Mouse (Mus musculus) embryonic facial prominence, embryonic 13.5 days (tissue): ENCODE results near the gene Dnajc14. TPM values are rescaled to one million over a fixed set of nuclear protein-coding genes. Genes with fewer than 3 reads are reported as not detected.

ENCODE experiments used
- ATAC-seq: fragments of 200-750 bp; cut with Nextera tagmentation; 2 replicates; pipeline ENCODE4 v1.8.0; 2017; ENCODE audit warnings: low read depth; ENCODE audit not compliant: insufficient number of reproducible peaks, insufficient read depth, low FRiP score, low TSS enrichment
- H3K27ac ChIP-seq: fragments of 300-500 bp; sonication (generic); 2 replicates; pipeline ENCODE4 v1.5.1; 2015; ENCODE audit warnings: moderate library complexity, mild to moderate bottlenecking, inconsistent platforms
- H3K27me3 ChIP-seq: fragments of 300-500 bp; sonication (generic); 2 replicates; pipeline ENCODE4 v1.6.1; 2015; ENCODE audit warnings: mild to moderate bottlenecking, inconsistent platforms
- H3K36me3 ChIP-seq: fragments of 300-500 bp; sonication (generic); 2 replicates; pipeline ENCODE4 v1.6.1; 2015; ENCODE audit warnings: mild to moderate bottlenecking, inconsistent platforms
- H3K4me1 ChIP-seq: fragments of 300-500 bp; sonication (generic); 2 replicates; pipeline ENCODE4 v1.6.1; 2015; ENCODE audit warnings: inconsistent platforms
- H3K4me2 ChIP-seq: fragments of 300-500 bp; sonication (generic); 2 replicates; pipeline ENCODE4 v1.6.1; 2015; ENCODE audit warnings: moderate library complexity, mild to moderate bottlenecking, inconsistent platforms
- H3K4me3 ChIP-seq: fragments of 300-500 bp; sonication (generic); 2 replicates; pipeline ENCODE4 v1.5.1; 2015; ENCODE audit warnings: mild to moderate bottlenecking, inconsistent platforms
- H3K9ac ChIP-seq: fragments of 300-500 bp; sonication (generic); 2 replicates; pipeline ENCODE4 v1.6.1; 2015; ENCODE audit warnings: mild to moderate bottlenecking, inconsistent platforms
- H3K9me3 ChIP-seq: fragments of 300-500 bp; sonication (generic); 2 replicates; pipeline ENCODE4 v1.6.1; 2016; ENCODE audit warnings: inconsistent platforms
- WGBS: fragments of 180-500 bp; shearing (Covaris S2); methylation state at CpG from one replicate; pipeline ENCODE4 v1.1.7; 2015; ENCODE audit warnings: mixed read lengths; 5-methylcytosine and 5-hydroxymethylcytosine counted together
- polyA plus RNA-seq: library from polyadenylated mRNA; unstranded; fragments of >200 nt; fragmentation: Nextera tagmentation; extraction: Ambion mirVana; gene quantifications from 2 replicates; pipeline ENCODE4 v1.2.1, GENCODE M21; 2015

Gene Dnajc14
- polyA plus RNA-seq = 58.8 and 60.4 TPM in 2 replicates

GRCm38 (mm10) chr10:128803771-128804270, at the start of gene Dnajc14:
TSS of gene Dnajc14 (plus strand) at chr10:128804062.
- peak within 1 kb of the TSS; percentile 85 for H3K4me2 ChIP-seq
- peaks cover 47% of the 10 kb centered on the region for H3K36me3 ChIP-seq
- peak within 1 kb of the TSS; percentile 82 for H3K4me3 ChIP-seq
- H3K4me1 ChIP-seq = peaks cover 48% of the 10 kb centered on the region
- whole genome bisulfite sequencing = under 1% methylated on average over 14 of the region's 14 CpGs
- no peaks in the 10 kb centered on the region for H3K27me3 ChIP-seq
- ATAC-seq = 0 out of 2 replicates have a peak, but pooled peaks have one; percentile 5
- no peaks in the 10 kb centered on the region for H3K9me3 ChIP-seq
- peak within 1 kb of the TSS; percentile 99 for H3K27ac ChIP-seq
- H3K9ac ChIP-seq = peak within 1 kb of the TSS; percentile 96

GRCm38 (mm10) chr10:128772895-128773294, 31.0 kb upstream of the Dnajc14 start:
- H3K9me3 ChIP-seq = no peaks in the 10 kb centered on the region
- H3K4me3 ChIP-seq = no peak overlapping the region
- H3K27me3 ChIP-seq = no peaks in the 10 kb centered on the region
- 0 out of 2 replicates have a peak, but pooled peaks cover 2% of the 10 kb centered on the region for H3K4me1 ChIP-seq
- H3K36me3 ChIP-seq = peaks cover 4% of the 10 kb centered on the region; the same call in 1 of the 2 replicates
- H3K9ac ChIP-seq = no peak overlapping the region
- no peak overlapping the region for H3K27ac ChIP-seq
- WGBS = 72% methylated on average over 2 of the region's 2 CpGs
- H3K4me2 ChIP-seq = no peak overlapping the region
- no peak for ATAC-seq

- H3K4me3 ChIP-seq = no peak overlapping the region
- no peak for ATAC-seq
Measured at GRCm38 (mm10) chr10:128773685-128774084, 30.2 kb upstream of the Dnajc14 start.

GRCm38 (mm10) chr10:128778441-128778840, 25.4 kb upstream of the Dnajc14 start:
- Histone ChIP-seq H3K4me3 (no peak overlapping the region), H3K4me1 (peaks cover 17% of the 10 kb centered on the region), H3K4me2 (no peak overlapping the region), H3K27ac (peak overlapping the region; percentile 89), H3K27me3 (no peaks in the 10 kb centered on the region), H3K9me3 (0 out of 2 replicates have a peak, but pooled peaks cover 7% of the 10 kb centered on the region), H3K36me3 (no peaks in the 10 kb centered on the region), H3K9ac (no peak overlapping the region)
- 80% methylated on average over 2 of the region's 2 CpGs for WGBS
- ATAC-seq = no peak

More at GRCm38 (mm10) chr10:128773685-128774084, 30.2 kb upstream of the Dnajc14 start:
- Histone ChIP-seq H3K4me2 (no peak overlapping the region), H3K27ac (no peak overlapping the region), H3K36me3 (no peaks in the 10 kb centered on the region), H3K9ac (no peak overlapping the region), H3K27me3 (no peaks in the 10 kb centered on the region), H3K4me1 (peaks cover 6% of the 10 kb centered on the region; the same call in 1 of the 2 replicates), H3K9me3 (no peaks in the 10 kb centered on the region)
- 14% methylated on average over 5 of the region's 5 CpGs for WGBS

GRCm38 (mm10) chr10:128779011-128779795, 24.7 kb upstream of the Dnajc14 start:
- WGBS = 16% methylated on average over 8 of the region's 8 CpGs

GRCm38 (mm10) chr10:128780200-128780599, 23.7 kb upstream of the Dnajc14 start:
- Histone ChIP-seq H3K9me3 (peaks cover 21% of the 10 kb centered on the region), H3K27ac (no peak overlapping the region), H3K36me3 (no peaks in the 10 kb centered on the region), H3K4me3 (no peak overlapping the region), H3K4me2 (no peak overlapping the region), H3K27me3 (no peaks in the 10 kb centered on the region), H3K4me1 (peaks cover 17% of the 10 kb centered on the region), H3K9ac (no peak overlapping the region)
- WGBS = 86% methylated on average over 1 of the region's 1 CpGs
- no peak for ATAC-seq

More at GRCm38 (mm10) chr10:128779011-128779795, 24.7 kb upstream of the Dnajc14 start:
- H3K27me3 ChIP-seq = no peaks in the 10 kb centered on the region
- peak overlapping the region; percentile 24; the same call in 1 of the 2 replicates for H3K4me2 ChIP-seq
- H3K9me3 ChIP-seq = peaks cover 15% of the 10 kb centered on the region
- no peaks in the 10 kb centered on the region for H3K36me3 ChIP-seq
- H3K4me3 ChIP-seq = no peak overlapping the region
- H3K4me1 ChIP-seq = peaks cover 17% of the 10 kb centered on the region
- 0 out of 2 replicates have a peak, but pooled peaks have one; percentile 85 for ATAC-seq
- peak overlapping the region; percentile 89 for H3K27ac ChIP-seq
- H3K9ac ChIP-seq = no peak overlapping the region

- 61% methylated on average over 7 of the region's 7 CpGs for WGBS
- ATAC-seq = no peak
- H3K4me3 ChIP-seq = no peak within 1 kb of the TSS
- H3K4me2 ChIP-seq = no peak within 1 kb of the TSS
- H3K9me3 ChIP-seq = no peaks in the 10 kb centered on the region
- H3K27ac ChIP-seq = no peak within 1 kb of the TSS
- no peaks in the 10 kb centered on the region for H3K27me3 ChIP-seq
- no peaks in the 10 kb centered on the region for H3K4me1 ChIP-seq
- H3K36me3 ChIP-seq = no peaks in the 10 kb centered on the region
- no peak within 1 kb of the TSS for H3K9ac ChIP-seq
Measured at GRCm38 (mm10) chr10:128790398-128791124, 13.3 kb upstream of the Dnajc14 start, which contains the start of gene Mmp19. TSS of gene Mmp19 (plus strand) at chr10:128790910.

GRCm38 (mm10) chr10:128792041-128792440, 11.8 kb upstream of the Dnajc14 start:
- Histone ChIP-seq H3K9me3 (no peaks in the 10 kb centered on the region), H3K9ac (no peak overlapping the region), H3K4me1 (no peaks in the 10 kb centered on the region), H3K27me3 (no peaks in the 10 kb centered on the region), H3K4me2 (no peak overlapping the region), H3K4me3 (no peak overlapping the region), H3K27ac (no peak overlapping the region), H3K36me3 (no peaks in the 10 kb centered on the region)
- no peak for ATAC-seq

- no peaks in the 10 kb centered on the region for H3K27me3 ChIP-seq
- no peak for ATAC-seq
- no peak overlapping the region for H3K4me3 ChIP-seq
- no peaks in the 10 kb centered on the region for H3K4me1 ChIP-seq
- no peaks in the 10 kb centered on the region for H3K9me3 ChIP-seq
- H3K4me2 ChIP-seq = no peak overlapping the region
- H3K36me3 ChIP-seq = peaks cover 8% of the 10 kb centered on the region
- WGBS = 87% methylated on average over 1 of the region's 1 CpGs
- H3K9ac ChIP-seq = no peak overlapping the region
- no peak overlapping the region for H3K27ac ChIP-seq
Measured at GRCm38 (mm10) chr10:128793258-128793657, 10.6 kb upstream of the Dnajc14 start.

- Histone ChIP-seq H3K9ac (no peak overlapping the region), H3K27ac (no peak overlapping the region), H3K4me3 (no peak overlapping the region), H3K9me3 (no peaks in the 10 kb centered on the region), H3K27me3 (no peaks in the 10 kb centered on the region), H3K4me1 (no peaks in the 10 kb centered on the region), H3K36me3 (peaks cover 14% of the 10 kb centered on the region), H3K4me2 (no peak overlapping the region)
- WGBS = 89% methylated on average over 5 of the region's 5 CpGs
- no peak for ATAC-seq
Measured at GRCm38 (mm10) chr10:128794391-128794790, 9.5 kb upstream of the Dnajc14 start.

GRCm38 (mm10) chr10:128795581-128795980, 8.3 kb upstream of the Dnajc14 start:
- WGBS = 91% methylated on average over 3 of the region's 3 CpGs
- no peak for ATAC-seq
- Histone ChIP-seq H3K4me2 (no peak overlapping the region), H3K9ac (no peak overlapping the region), H3K9me3 (no peaks in the 10 kb centered on the region), H3K27me3 (no peaks in the 10 kb centered on the region), H3K4me3 (no peak overlapping the region), H3K36me3 (peaks cover 23% of the 10 kb centered on the region), H3K27ac (no peak overlapping the region), H3K4me1 (no peaks in the 10 kb centered on the region)
